Comparison of ENCODE assay signal across 21 mouse cellular contexts in genomic region chr12:12270495-12270894, GRCm38 (mm10). TPM values are rescaled to one million over a fixed set of nuclear protein-coding genes. Genes with fewer than 3 reads are reported as not detected.
A peak's percentile ranks its signal among the peaks of the same experiment; 100 is the strongest.
DNase-seq lines count a peak whose midpoint lies in the region; ATAC-seq lines count a peak whose summit lies in the region.
"Had no signal": no experiment of that assay in that cellular context is flagged by ENCODE, and none has a peak within 500 bp of the region (broad histone marks: within the 10 kb centered on the region; RNA-seq: fewer than 3 reads in every experiment).

No protein-coding gene starts in this region.

- H3K4me1 ChIP-seq in midbrain, embryonic 11.5 days (ENCODE audit: control insufficient read depth, insufficient read depth, low read length), result no peaks in the 10 kb centered on the region
- H3K4me1 ChIP-seq in midbrain, embryonic 10.5 days, result peaks cover 5% of the 10 kb centered on the region

- H3K9ac ChIP-seq in midbrain, embryonic 11.5 days (ENCODE audit: low read length), result no peak overlapping the region
- H3K9ac ChIP-seq: embryonic facial prominence, embryonic 13.5 days; forebrain, postnatal 0 days; hindbrain, embryonic 13.5 days; liver, embryonic 13.5 days; midbrain, embryonic 12.5 days; neural tube, embryonic 15.5 days had no signal

- no peak overlapping the region for H3K27ac ChIP-seq in midbrain, embryonic 11.5 days (ENCODE audit: low read depth, low read length)
- no peak overlapping the region for H3K27ac ChIP-seq in midbrain, embryonic 10.5 days (replicated peaks)
- H3K27ac ChIP-seq: embryonic facial prominence, embryonic 13.5 days; gastrocnemius, adult 2 months; heart, adult 2 months; hindbrain, embryonic 13.5 days; liver, embryonic 13.5 days; midbrain, embryonic 12.5 days; neural tube, embryonic 15.5 days had no signal

- H3K9me3 ChIP-seq in midbrain, embryonic 11.5 days (ENCODE audit: control insufficient read depth, low read length), result no peaks in the 10 kb centered on the region
- no peaks in the 10 kb centered on the region for H3K9me3 ChIP-seq in midbrain, embryonic 10.5 days (replicated peaks)
- H3K9me3 ChIP-seq: embryonic facial prominence, embryonic 13.5 days; hindbrain, embryonic 13.5 days; liver, embryonic 13.5 days; midbrain, embryonic 12.5 days; neural tube, embryonic 15.5 days had no signal

- H3K4me3 ChIP-seq in midbrain, embryonic 11.5 days (ENCODE audit: low read depth, low read length), result no peak overlapping the region
- no peak overlapping the region for H3K4me3 ChIP-seq in midbrain, embryonic 10.5 days
- H3K4me3 ChIP-seq: embryonic facial prominence, embryonic 13.5 days; gastrocnemius, adult 2 months; heart, adult 2 months; hindbrain, embryonic 13.5 days; liver, embryonic 13.5 days; midbrain, embryonic 12.5 days; myocyte; neural tube, embryonic 15.5 days had no signal

- no peak for ATAC-seq in midbrain, embryonic 11.5 days (ENCODE audit: low FRiP score)
- ATAC-seq in granulocyte monocyte progenitor cell, adult 5-6 weeks (replicated peaks; ENCODE audit: poor library complexity, severe bottlenecking), result peak; percentile 91
- ATAC-seq: activated CD4-positive, CD25-positive, alpha-beta regulatory T cell, adult 4 months; forebrain, postnatal 0 days; lung, postnatal 0 days; Patski had no signal

- peak; percentile 21 for DNase-seq in adrenal gland, adult 8-10 months
- DNase-seq in adrenal gland, postnatal 25 days, result no peak
- DNase-seq in midbrain, embryonic 11.5 days (ENCODE audit: low spot score, missing footprints), result peak; percentile 39
- DNase-seq in midbrain, embryonic 10.5 days (ENCODE audit: low spot score), result no peak
- peak; percentile 72 for DNase-seq in splenic B cell, adult 2 months (ENCODE audit: low read depth, low spot score)
- no peak for DNase-seq in lung, postnatal 25 days (ENCODE audit: low spot score)
- DNase-seq: cerebellum, adult 8-10 months; forebrain, postnatal 0 days; gastrocnemius, adult 2 months; heart, adult 2 months; liver, embryonic 13.5 days; thymus, postnatal 14 days had no signal

- H3K4me2 ChIP-seq in midbrain, embryonic 11.5 days, result no peak overlapping the region
- H3K4me2 ChIP-seq: embryonic facial prominence, embryonic 13.5 days; hindbrain, embryonic 13.5 days; liver, embryonic 13.5 days; midbrain, embryonic 12.5 days; neural tube, embryonic 15.5 days had no signal

- no peaks in the 10 kb centered on the region for H3K27me3 ChIP-seq in midbrain, embryonic 11.5 days (ENCODE audit: control insufficient read depth, insufficient read depth, low read length)
- H3K27me3 ChIP-seq in midbrain, embryonic 10.5 days (ENCODE audit: low read depth, poor library complexity, severe bottlenecking), result no peaks in the 10 kb centered on the region
- H3K27me3 ChIP-seq in splenic B cell, adult 2 months (ENCODE audit: control insufficient read depth, insufficient read depth, low read length, poor library complexity, severe bottlenecking), result no peaks in the 10 kb centered on the region
- H3K27me3 ChIP-seq: embryonic facial prominence, embryonic 13.5 days; hindbrain, embryonic 13.5 days; liver, embryonic 13.5 days; midbrain, embryonic 12.5 days; neural tube, embryonic 15.5 days; Patski had no signal

- H3K36me3 ChIP-seq in midbrain, embryonic 11.5 days (ENCODE audit: control insufficient read depth, insufficient read depth, low read length), result no peaks in the 10 kb centered on the region
- H3K36me3 ChIP-seq in midbrain, embryonic 10.5 days, result no peaks in the 10 kb centered on the region
- no peaks in the 10 kb centered on the region for H3K36me3 ChIP-seq in splenic B cell, adult 2 months (ENCODE audit: control insufficient read depth, insufficient read depth, low read length, poor library complexity, severe bottlenecking)
- H3K36me3 ChIP-seq: embryonic facial prominence, embryonic 13.5 days; hindbrain, embryonic 13.5 days; liver, embryonic 13.5 days; midbrain, embryonic 12.5 days; neural tube, embryonic 15.5 days had no signal

- WGBS in midbrain, embryonic 11.5 days, result 87% methylated on average over 3 of the region's 3 CpGs
- WGBS in midbrain, embryonic 10.5 days, result 88% methylated on average over 3 of the region's 3 CpGs

RNA-seq across cellular contexts. Expression of gene Fam49a, which starts 8.6 kb away (rescaled TPM):
- 10 to 100 TPM; 18.2 to 25.3 (median 21.5) TPM for total RNA-seq in adrenal gland, adult 8-10 months (2022)
- 20.5 and 21.6 TPM in 2 replicates for total RNA-seq in adrenal gland, postnatal 25 days (2021)
- polyA plus RNA-seq in midbrain, embryonic 11.5 days (2014; fragmentation: Nextera tagmentation; extraction: Ambion mirVana), result 14.4 and 18.2 TPM in 2 replicates
- polyA plus RNA-seq in midbrain, embryonic 10.5 days (2016; fragmentation: Nextera tagmentation; extraction: Ambion mirVana), result 9.2 and 11.2 TPM in 2 replicates
- 6.4 and 9.3 TPM in 2 replicates for total RNA-seq in granulocyte monocyte progenitor cell, adult 5-6 weeks (2014; fragmentation: Nextera tagmentation)
- total RNA-seq in granulocyte monocyte progenitor cell, adult 5-6 weeks (2017), result 4.4 and 6.7 TPM in 2 replicates
- polyA plus RNA-seq: myocyte had no signal

Comparison
In these comparisons a context has a peak if more than half of its experiments do, and no peak if none do; other contexts are left out.
1. DNase-seq: peak in adrenal gland, adult 8-10 months (single experiment), midbrain, embryonic 11.5 days (single experiment) and splenic B cell, adult 2 months (single experiment); none in adrenal gland, postnatal 25 days (single experiment), midbrain, embryonic 10.5 days (single experiment) and lung, postnatal 25 days (single experiment).